Mouse (Mus musculus) lung, postnatal 0 days (tissue): ENCODE measurements around the gene Polr2e.

ENCODE experiments used
- CTCF ChIP-seq: IDR thresholded peaks from 2 replicates; pipeline ENCODE4 v1.5.1; 2016; ENCODE audit warnings: antibody characterized with exemption, mild to moderate bottlenecking
- EP300 ChIP-seq: IDR thresholded peaks from 2 replicates; pipeline ENCODE4 v1.6.1; 2016; ENCODE audit warnings: antibody characterized with exemption, mild to moderate bottlenecking, control low read depth

GRCm38 (mm10) chr10:80051618-80052373 lies 12.2 kb upstream of the Polr2e start:
- TF ChIP-seq CTCF (0 out of 2 replicates have a peak, but pooled peaks have one; percentile 2), EP300 (no peak; the same call in 1 of the 2 replicates)
